Mouse (Mus musculus) right cerebral cortex, adult 18-20 months (tissue): ENCODE measurements at regions not wholly inside any gene's neighbourhood (a gene's known extent, or its start where the extent isn't known, plus 50 kb on each side); places are given as distances from the start of the nearest gene placed in this dataset.
"Not testable (repeated sequence)": the region's sequence is repeated elsewhere in the genome, so short reads cannot be mapped to it uniquely, and the experiment has no call there.

Experiments
- DNase-seq: peaks from one replicate; pipeline ENCODE4 v3.0.0; 2022; ENCODE audit warnings: mixed read lengths

GRCm38 (mm10) chr10:36884198-36884597 is 90.1 kb upstream of the Hdac2 start:
- no peak for DNase-seq

GRCm38 (mm10) chr10:36897900-36898600 is 76.3 kb upstream of the Hdac2 start:
- peak; percentile 1 for DNase-seq

GRCm38 (mm10) chr10:36908861-36909260 is 65.5 kb upstream of the Hdac2 start:
- DNase-seq: peak; percentile 28

GRCm38 (mm10) chr10:36918037-36918436 is 56.3 kb upstream of the Hdac2 start:
- not testable (repeated sequence) for DNase-seq

- DNase-seq: no peak
These were observed 50.6 kb upstream of the Hdac2 start for GRCm38 (mm10) chr10:36923756-36924155.

- DNase-seq: no peak
These were observed 50.2 kb upstream of the Hdac2 start for GRCm38 (mm10) chr10:36924161-36924560.
